Mouse (Mus musculus) sigmoid colon, adult 10 weeks (tissue): ENCODE measurements around the gene Olfr584. TPM values are rescaled to one million over a fixed set of nuclear protein-coding genes. Genes with fewer than 3 reads are reported as not detected.

ENCODE experiments used
- polyA plus RNA-seq: library from polyadenylated mRNA; stranded (reverse); fragments of 350-450 nt; fragmentation: Illumina TruSeq; extraction: RNeasy Lipid Tissue Mini Kit (QIAGEN cat#74804); gene quantifications from one replicate; pipeline ENCODE4 v1.2.3, GENCODE M21; 2014; ENCODE audit warnings: low read depth, low replicate concordance

Olfr584 gene
- not detected for polyA plus RNA-seq

GRCm38 (mm10) chr7:103081585-103081984 is at the start of gene Olfr584:
TSS of gene Olfr584 (plus strand) at chr7:103081885.

DNA sequence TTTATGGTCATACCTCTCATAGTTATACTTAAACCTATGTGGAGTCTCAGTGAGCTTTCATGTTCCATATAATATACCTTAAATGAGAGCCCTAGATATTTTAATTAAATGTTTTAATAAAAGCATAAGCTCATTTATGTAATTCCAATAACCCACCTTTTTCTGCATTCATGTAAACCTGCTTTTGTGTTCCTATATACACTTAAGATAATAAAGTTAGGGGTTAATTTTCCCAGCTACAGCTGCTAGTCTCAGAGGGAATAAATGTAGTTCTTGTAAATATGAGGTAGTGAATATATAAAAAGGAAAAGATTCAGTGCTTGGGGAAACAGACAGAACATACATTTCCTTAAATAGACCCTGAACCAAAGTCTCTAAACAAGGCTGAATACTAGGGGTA is 44.0 kb upstream of the Olfr584 start, which contains the start of gene Olfr582:
TSS of gene Olfr582 (plus strand) at position 301 of the 400 bp plus-strand sequence.

DNA sequence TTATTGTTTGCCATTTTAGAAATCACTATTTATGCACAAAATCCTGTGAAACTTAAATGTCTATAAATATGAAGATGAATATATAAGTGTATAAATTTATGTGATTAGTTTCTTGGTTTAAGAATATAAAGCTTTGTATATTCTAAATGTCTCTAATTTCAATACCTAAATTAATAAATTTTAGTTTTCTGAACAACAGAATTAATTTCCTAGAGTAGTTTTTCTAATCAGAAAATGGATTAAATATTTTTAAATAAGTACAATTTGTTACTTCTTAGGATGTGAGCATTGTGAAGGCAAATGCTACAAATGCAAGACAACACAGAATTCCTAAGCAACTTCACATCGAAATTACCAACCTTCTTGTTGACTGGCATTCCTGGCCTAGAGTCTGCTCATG is 30.7 kb upstream of the Olfr584 start, which contains the start of gene Olfr583:
TSS of gene Olfr583 (plus strand) at position 301 of the 400 bp plus-strand sequence.

GRCm38 (mm10) chr7:103097420-103097819 is 15.7 kb downstream of the Olfr584 start, which contains the start of gene Olfr585:
TSS of gene Olfr585 (plus strand) at chr7:103097720.

GRCm38 (mm10) chr7:103125538-103125937 is 43.9 kb downstream of the Olfr584 start, which contains the start of gene Olfr586:
TSS of gene Olfr586 (minus strand) at chr7:103125638.

Other genes with a start within 250 kb of the Olfr584 start
- gene Olfr566, start 223.1 kb upstream of the Olfr584 start, polyA plus RNA-seq: not detected
- not detected for gene Olfr568, start 204.8 kb upstream of the Olfr584 start, polyA plus RNA-seq
- not detected for gene Olfr569, start 191.0 kb upstream of the Olfr584 start, polyA plus RNA-seq
- gene Olfr570, start 187.3 kb upstream of the Olfr584 start, polyA plus RNA-seq: not detected
- gene Olfr571, start 164.3 kb upstream of the Olfr584 start, polyA plus RNA-seq: not detected
- gene Olfr572, start 157.5 kb upstream of the Olfr584 start, polyA plus RNA-seq: not detected
- gene Olfr573-ps1, start 139.3 kb upstream of the Olfr584 start, polyA plus RNA-seq: not detected
- gene Olfr574, start 133.4 kb upstream of the Olfr584 start, polyA plus RNA-seq: not detected
- gene Olfr575, start 123.1 kb upstream of the Olfr584 start, polyA plus RNA-seq: not detected
- not detected for gene Olfr576, start 119.2 kb upstream of the Olfr584 start, polyA plus RNA-seq
- not detected for gene Olfr577, start 105.9 kb upstream of the Olfr584 start, polyA plus RNA-seq
- not detected for gene Olfr578, start 92.6 kb upstream of the Olfr584 start, polyA plus RNA-seq
- not detected for gene Olfr582, start 43.9 kb upstream of the Olfr584 start, polyA plus RNA-seq
- not detected for gene Olfr583, start 30.6 kb upstream of the Olfr584 start, polyA plus RNA-seq
- not detected for gene Olfr585, start 15.8 kb downstream of the Olfr584 start, polyA plus RNA-seq
- gene Olfr586, start 43.8 kb downstream of the Olfr584 start, polyA plus RNA-seq: not detected
- not detected for gene Olfr588-ps1, start 59.0 kb downstream of the Olfr584 start, polyA plus RNA-seq
- gene Olfr589, start 74.5 kb downstream of the Olfr584 start, polyA plus RNA-seq: not detected
- gene Olfr591, start 96.5 kb downstream of the Olfr584 start, polyA plus RNA-seq: not detected
- not detected for gene Olfr592, start 102.9 kb downstream of the Olfr584 start, polyA plus RNA-seq
- gene Olfr593, start 130.0 kb downstream of the Olfr584 start, polyA plus RNA-seq: not detected
- gene Olfr594, start 135.1 kb downstream of the Olfr584 start, polyA plus RNA-seq: not detected
- not detected for gene Usp17ld, start 170.6 kb downstream of the Olfr584 start, polyA plus RNA-seq
- gene Olfr596, start 223.8 kb downstream of the Olfr584 start, polyA plus RNA-seq: not detected
- gene Olfr597, start 234.4 kb downstream of the Olfr584 start, polyA plus RNA-seq: not detected
- not detected for gene Olfr598, start 241.7 kb downstream of the Olfr584 start, polyA plus RNA-seq